Mouse (Mus musculus): ENCODE measurements around the gene Hoxb6. TPM values are rescaled to one million over a fixed set of nuclear protein-coding genes. Genes with fewer than 3 reads are reported as not detected.

The Hoxb6 gene
- polyA plus RNA-seq, 1 experiment: 0.50 TPM

GRCm38 (mm10) chr11:96295092-96295835 lies 3.0 kb downstream of the Hoxb6 start:
- Histone ChIP-seq H3K27ac (ENCODE audit: control insufficient read depth, insufficient read depth, low read length) (no peak overlapping the region), H3K36me3 (ENCODE audit: control insufficient read depth, insufficient read depth, low read length) (no peaks in the 10 kb centered on the region), H3K4me3 (ENCODE audit: control insufficient read depth, insufficient read depth, low read length) (no peak overlapping the region), H3K4me1 (replicated peaks; ENCODE audit: control insufficient read depth, insufficient read depth, low read length) (no peaks in the 10 kb centered on the region; the same call in 1 of the 2 replicates), H3K27me3 (ENCODE audit: control insufficient read depth, insufficient read depth, low read length) (peaks cover 43% of the 10 kb centered on the region)
- no peak for DNase-seq
- 4% methylated on average over 30 of the region's 30 CpGs for WGBS
- TF ChIP-seq POLR2A (IDR thresholded peaks at IDR 0.05; ENCODE audit: control insufficient read depth, extremely low read depth, insufficient read depth, low read length, poor library complexity) (no peak), CTCF (IDR thresholded peaks at IDR 0.05; ENCODE audit: borderline replicate concordance, control insufficient read depth, extremely low read depth, insufficient read depth, low read length, poor library complexity) (no peak)

DNA sequence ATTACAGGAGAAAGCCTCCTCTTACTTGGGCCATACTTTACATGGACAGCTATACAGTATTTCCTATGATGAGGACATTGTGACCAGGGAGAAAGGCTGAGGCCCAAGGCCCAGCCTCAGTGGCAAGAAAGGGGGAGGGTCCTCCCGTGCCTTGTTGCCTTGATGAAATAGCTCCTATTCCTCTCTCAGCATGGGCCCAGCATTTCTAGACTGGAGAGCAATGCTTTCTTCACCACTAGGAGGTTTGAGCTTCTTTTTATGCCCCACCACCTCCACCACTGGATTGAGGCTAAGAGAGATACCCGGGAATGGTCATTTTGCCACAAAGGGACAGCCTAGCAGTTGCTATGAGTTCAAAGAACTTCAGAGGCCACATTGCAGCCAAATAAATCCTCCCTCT lies 4.7 kb downstream of the Hoxb6 start:
- Histone ChIP-seq H3K27ac (ENCODE audit: control insufficient read depth, insufficient read depth, low read length) (no peak overlapping the region), H3K27me3 (ENCODE audit: control insufficient read depth, insufficient read depth, low read length) (peaks cover 42% of the 10 kb centered on the region), H3K36me3 (ENCODE audit: control insufficient read depth, insufficient read depth, low read length) (no peaks in the 10 kb centered on the region), H3K4me3 (ENCODE audit: control insufficient read depth, insufficient read depth, low read length) (no peak overlapping the region), H3K4me1 (replicated peaks; ENCODE audit: control insufficient read depth, insufficient read depth, low read length) (no peaks in the 10 kb centered on the region; the same call in 1 of the 2 replicates)
- DNase-seq: no peak
- TF ChIP-seq POLR2A (IDR thresholded peaks at IDR 0.05; ENCODE audit: control insufficient read depth, extremely low read depth, insufficient read depth, low read length, poor library complexity) (no peak), CTCF (IDR thresholded peaks at IDR 0.05; ENCODE audit: borderline replicate concordance, control insufficient read depth, extremely low read depth, insufficient read depth, low read length, poor library complexity) (no peak)
- 71% methylated on average over 2 of the region's 2 CpGs for WGBS

DNA sequence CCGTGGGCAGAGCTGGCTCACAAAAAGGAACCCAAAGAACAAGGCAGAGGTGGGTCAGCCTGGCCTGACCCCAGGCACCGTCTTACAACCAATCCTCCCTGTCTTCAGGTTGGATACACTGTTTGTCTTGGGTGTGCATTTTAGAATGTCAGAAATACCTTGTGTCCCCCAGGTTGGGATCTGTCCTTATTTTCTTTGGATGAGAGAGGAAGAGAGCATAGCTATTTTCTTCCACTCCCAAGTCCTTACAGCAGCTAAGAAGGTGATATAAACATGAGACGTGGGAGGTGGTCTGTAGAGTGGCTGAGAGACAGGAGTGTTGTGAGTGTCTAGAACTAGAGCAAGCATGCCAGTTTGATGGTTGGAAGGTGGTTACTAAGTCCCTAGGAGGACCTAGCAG lies 5.2 kb downstream of the Hoxb6 start:
- peaks cover 43% of the 10 kb centered on the region for H3K27me3 ChIP-seq (ENCODE audit: control insufficient read depth, insufficient read depth, low read length)
- no peak for TF ChIP-seq POLR2A (IDR thresholded peaks at IDR 0.05; ENCODE audit: control insufficient read depth, extremely low read depth, insufficient read depth, low read length, poor library complexity)
- no peak for TF ChIP-seq CTCF (IDR thresholded peaks at IDR 0.05; ENCODE audit: borderline replicate concordance, control insufficient read depth, extremely low read depth, insufficient read depth, low read length, poor library complexity)
- no peaks in the 10 kb centered on the region; the same call in 1 of the 2 replicates for H3K4me1 ChIP-seq (replicated peaks; ENCODE audit: control insufficient read depth, insufficient read depth, low read length)
- H3K27ac ChIP-seq (ENCODE audit: control insufficient read depth, insufficient read depth, low read length): no peak overlapping the region
- H3K36me3 ChIP-seq (ENCODE audit: control insufficient read depth, insufficient read depth, low read length): no peaks in the 10 kb centered on the region
- no peak for DNase-seq
- H3K4me3 ChIP-seq (ENCODE audit: control insufficient read depth, insufficient read depth, low read length): no peak overlapping the region
- 75% methylated on average over 3 of the region's 3 CpGs for WGBS

DNA sequence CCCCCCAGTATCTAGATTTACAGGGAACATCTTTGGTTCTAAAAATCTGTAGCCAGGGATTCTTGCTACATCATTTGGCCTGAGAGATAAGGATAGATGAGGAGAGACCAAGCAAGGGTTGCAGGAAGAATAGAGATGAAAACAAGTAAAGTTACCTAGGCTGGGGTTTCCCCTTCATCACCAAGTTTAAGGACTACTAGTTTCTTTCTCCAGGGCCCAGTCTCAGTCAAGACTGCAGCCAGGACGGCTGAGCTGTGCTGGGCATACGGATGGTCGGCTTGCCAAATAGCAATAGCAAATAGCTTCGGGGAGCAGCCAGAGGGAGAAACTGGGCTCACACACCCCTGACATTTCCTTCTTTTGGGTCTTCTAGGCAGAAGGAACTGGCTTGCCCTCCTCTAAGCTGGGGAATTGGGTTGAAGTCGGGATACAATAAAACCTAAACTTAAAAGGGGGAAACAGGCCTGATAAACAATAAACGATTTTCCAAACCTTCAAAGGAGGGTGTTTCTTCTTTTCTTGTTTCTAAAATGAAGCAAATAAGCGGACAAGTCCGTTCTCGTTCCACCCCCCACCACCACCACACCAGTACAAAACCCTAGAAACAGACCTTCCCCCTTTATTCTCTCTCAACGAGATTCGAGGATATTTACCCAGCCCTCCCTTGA lies 5.8 kb downstream of the Hoxb6 start:
- no peak overlapping the region for H3K27ac ChIP-seq (ENCODE audit: control insufficient read depth, insufficient read depth, low read length)
- no peaks in the 10 kb centered on the region for H3K36me3 ChIP-seq (ENCODE audit: control insufficient read depth, insufficient read depth, low read length)
- TF ChIP-seq POLR2A (IDR thresholded peaks at IDR 0.05; ENCODE audit: control insufficient read depth, extremely low read depth, insufficient read depth, low read length, poor library complexity) (no peak), CTCF (IDR thresholded peaks at IDR 0.05; ENCODE audit: borderline replicate concordance, control insufficient read depth, extremely low read depth, insufficient read depth, low read length, poor library complexity) (no peak)
- DNase-seq: no peak
- no peaks in the 10 kb centered on the region; the same call in 1 of the 2 replicates for H3K4me1 ChIP-seq (replicated peaks; ENCODE audit: control insufficient read depth, insufficient read depth, low read length)
- H3K27me3 ChIP-seq (ENCODE audit: control insufficient read depth, insufficient read depth, low read length): peaks cover 40% of the 10 kb centered on the region
- H3K4me3 ChIP-seq (ENCODE audit: control insufficient read depth, insufficient read depth, low read length): no peak overlapping the region
- 52% methylated on average over 11 of the region's 11 CpGs for WGBS

DNA sequence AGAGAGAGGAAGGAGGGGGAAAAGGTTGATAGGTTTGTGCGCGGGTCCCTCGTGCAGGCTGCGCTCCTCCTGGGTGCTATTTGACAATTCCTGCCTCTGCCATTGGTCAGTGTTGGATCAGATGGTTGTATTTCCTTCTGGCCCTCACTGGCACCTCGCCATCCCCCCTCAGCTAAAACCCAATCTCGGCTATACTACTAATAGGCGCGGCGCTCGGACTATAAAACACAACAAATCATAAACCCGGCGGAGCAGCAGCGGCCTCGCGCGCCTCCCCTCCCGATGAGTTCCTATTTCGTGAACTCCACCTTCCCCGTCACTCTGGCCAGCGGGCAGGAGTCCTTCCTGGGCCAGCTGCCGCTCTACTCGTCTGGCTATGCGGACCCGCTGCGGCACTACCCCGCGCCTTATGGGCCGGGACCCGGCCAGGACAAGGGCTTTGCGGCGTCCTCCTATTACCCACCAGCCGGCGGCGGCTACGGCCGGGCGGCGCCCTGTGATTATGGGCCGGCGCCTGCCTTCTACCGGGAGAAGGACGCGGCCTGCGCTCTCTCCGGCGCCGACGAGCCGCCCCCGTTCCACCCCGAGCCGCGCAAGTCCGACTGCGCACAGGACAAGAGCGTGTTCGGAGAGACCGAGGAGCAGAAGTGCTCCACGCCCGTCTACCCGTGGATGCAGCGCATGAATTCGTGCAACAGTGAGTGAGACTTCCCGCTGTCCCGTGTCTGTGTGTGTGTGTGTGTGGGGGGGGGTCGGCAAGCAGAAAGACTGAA lies 6.8 kb downstream of the Hoxb6 start:
- Histone ChIP-seq H3K36me3 (ENCODE audit: control insufficient read depth, insufficient read depth, low read length) (no peaks in the 10 kb centered on the region), H3K4me3 (ENCODE audit: control insufficient read depth, insufficient read depth, low read length) (no peak overlapping the region), H3K27ac (ENCODE audit: control insufficient read depth, insufficient read depth, low read length) (no peak overlapping the region), H3K27me3 (ENCODE audit: control insufficient read depth, insufficient read depth, low read length) (peaks cover 35% of the 10 kb centered on the region), H3K4me1 (replicated peaks; ENCODE audit: control insufficient read depth, insufficient read depth, low read length) (no peaks in the 10 kb centered on the region; the same call in 1 of the 2 replicates)
- WGBS: 2% methylated on average over 66 of the region's 66 CpGs
- TF ChIP-seq POLR2A (IDR thresholded peaks at IDR 0.05; ENCODE audit: control insufficient read depth, extremely low read depth, insufficient read depth, low read length, poor library complexity) (no peak), CTCF (IDR thresholded peaks at IDR 0.05; ENCODE audit: borderline replicate concordance, control insufficient read depth, extremely low read depth, insufficient read depth, low read length, poor library complexity) (no peak)
- no peak for DNase-seq

DNA sequence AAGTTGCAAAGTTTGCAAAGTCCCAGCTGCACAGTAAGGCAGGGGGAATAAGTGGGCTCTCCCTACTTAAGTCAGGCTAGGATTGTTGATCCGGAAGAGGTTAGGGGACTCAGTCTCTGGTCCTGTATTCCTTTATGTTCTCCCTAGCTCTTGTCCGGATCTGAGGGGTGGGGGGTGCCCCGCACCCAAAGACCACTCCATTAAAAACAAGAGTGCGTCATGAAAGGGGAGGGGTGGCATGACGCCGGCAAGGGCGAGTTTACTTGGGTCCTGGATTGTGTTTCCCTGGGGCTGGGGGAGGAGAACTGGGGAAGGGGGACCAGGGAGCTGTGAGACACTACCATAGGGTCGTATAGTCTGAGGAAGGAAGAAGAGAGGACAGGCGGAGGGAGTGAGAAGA lies 7.5 kb downstream of the Hoxb6 start:
- Histone ChIP-seq H3K36me3 (ENCODE audit: control insufficient read depth, insufficient read depth, low read length) (no peaks in the 10 kb centered on the region), H3K27me3 (ENCODE audit: control insufficient read depth, insufficient read depth, low read length) (peaks cover 37% of the 10 kb centered on the region), H3K4me1 (replicated peaks; ENCODE audit: control insufficient read depth, insufficient read depth, low read length) (no peaks in the 10 kb centered on the region; the same call in 1 of the 2 replicates), H3K27ac (ENCODE audit: control insufficient read depth, insufficient read depth, low read length) (no peak overlapping the region), H3K4me3 (ENCODE audit: control insufficient read depth, insufficient read depth, low read length) (no peak overlapping the region)
- DNase-seq: no peak
- TF ChIP-seq CTCF (IDR thresholded peaks at IDR 0.05; ENCODE audit: borderline replicate concordance, control insufficient read depth, extremely low read depth, insufficient read depth, low read length, poor library complexity) (no peak), POLR2A (IDR thresholded peaks at IDR 0.05; ENCODE audit: control insufficient read depth, extremely low read depth, insufficient read depth, low read length, poor library complexity) (no peak)
- WGBS: 11% methylated on average over 9 of the region's 9 CpGs
